Mouse (Mus musculus): Measurements from ENCODE around the gene 1110059G10Rik. TPM values are rescaled to one million over a fixed set of nuclear protein-coding genes. Genes with fewer than 3 reads are reported as not detected.

Gene 1110059G10Rik
- polyA plus RNA-seq (2014; fragmentation: Illumina TruSeq; extraction: RNeasy Lipid Tissue Mini Kit (QIAGEN cat#74804); ENCODE audit: low read depth, low replicate concordance) = 109 TPM

DNA sequence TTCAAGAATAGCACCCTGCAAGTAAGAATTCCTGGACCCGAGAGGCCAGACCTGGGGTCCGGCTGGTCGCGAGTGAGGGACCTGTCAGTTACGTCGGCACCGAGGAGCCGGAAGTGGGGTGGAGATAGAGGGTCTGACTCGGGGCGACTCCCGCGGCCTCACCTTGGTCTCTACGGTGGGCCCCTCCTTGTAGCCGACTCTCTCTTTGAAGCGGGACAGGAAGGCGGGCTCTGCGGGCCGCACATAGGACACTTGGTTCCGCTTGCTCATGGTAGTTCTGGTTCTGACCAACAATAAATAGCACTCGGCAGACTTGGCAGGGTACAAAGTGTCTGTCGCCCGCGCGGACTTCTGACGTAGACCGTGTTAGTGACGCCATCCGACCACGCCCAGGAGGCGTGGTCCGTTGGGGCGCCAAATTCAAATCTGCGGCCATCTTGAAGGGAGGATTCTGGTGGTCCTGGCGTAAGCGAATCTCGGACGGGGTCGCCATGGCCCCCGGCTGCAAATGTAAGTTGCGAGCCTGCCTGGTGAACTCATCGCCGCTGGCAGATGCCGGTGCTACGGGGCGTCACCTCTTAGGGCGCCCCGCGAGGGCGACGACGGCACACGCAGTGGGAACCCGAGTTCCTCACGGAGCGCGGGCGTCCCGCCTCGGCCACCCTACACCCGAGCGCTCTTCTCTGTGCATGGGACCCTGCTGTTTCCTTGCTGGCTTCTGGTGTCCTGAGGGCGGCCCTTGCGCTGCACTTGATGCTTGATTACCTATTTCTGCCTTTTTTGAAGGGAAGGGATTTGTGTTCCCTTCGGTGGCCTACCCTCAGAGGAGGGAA, at the start of gene 1110059G10Rik, which contains the start of gene Kif15:
1110059G10Rik (minus strand) TSS at position 358 of the 833 bp plus-strand sequence.
Kif15 (plus strand) TSS at position 404 of the 833 bp plus-strand sequence.

DNA sequence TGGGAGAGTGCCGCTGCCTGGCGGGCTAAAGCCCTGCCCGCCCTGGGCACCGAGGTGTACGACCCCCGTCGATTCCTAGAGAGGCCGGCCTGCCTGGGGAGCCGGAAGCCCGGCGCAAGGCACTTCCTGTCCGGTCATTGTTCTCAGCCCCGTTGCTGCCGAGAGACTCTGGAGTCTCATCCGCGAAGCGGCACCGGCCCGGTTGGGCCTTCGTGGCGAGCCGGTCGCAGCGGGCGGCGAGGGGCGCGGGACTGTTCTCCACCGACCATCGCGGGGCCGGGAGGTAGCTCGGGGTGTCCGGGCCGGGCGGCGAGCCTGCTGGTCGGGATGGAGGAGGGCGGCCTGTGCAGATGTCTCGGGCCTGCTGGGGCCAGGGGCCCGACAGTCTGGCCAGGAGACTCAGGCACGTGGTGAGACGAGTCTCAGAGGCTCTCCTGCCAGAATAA, 27.8 kb downstream of the 1110059G10Rik start, which contains the start of gene Zfp105:
Zfp105 (plus strand) TSS at position 137 of the 446 bp plus-strand sequence.

Other genes starting within 250 kb of the 1110059G10Rik start
- gene Topaz1, start 203.7 kb downstream of the 1110059G10Rik start, polyA plus RNA-seq (2014; fragmentation: Illumina TruSeq; extraction: RNeasy Lipid Tissue Mini Kit (QIAGEN cat#74804); ENCODE audit: low read depth, low replicate concordance) = not detected
- 53.7 TPM for gene Tcaim, start 145.5 kb downstream of the 1110059G10Rik start, polyA plus RNA-seq (2014; fragmentation: Illumina TruSeq; extraction: RNeasy Lipid Tissue Mini Kit (QIAGEN cat#74804); ENCODE audit: low read depth, low replicate concordance)
- not detected for gene Gm35549, start 107.0 kb downstream of the 1110059G10Rik start, polyA plus RNA-seq (2014; fragmentation: Illumina TruSeq; extraction: RNeasy Lipid Tissue Mini Kit (QIAGEN cat#74804); ENCODE audit: low read depth, low replicate concordance)
- 173 TPM for gene Zfp445, start 85.0 kb downstream of the 1110059G10Rik start, polyA plus RNA-seq (2014; fragmentation: Illumina TruSeq; extraction: RNeasy Lipid Tissue Mini Kit (QIAGEN cat#74804); ENCODE audit: low read depth, low replicate concordance)
- gene Zkscan7, start 65.3 kb downstream of the 1110059G10Rik start, polyA plus RNA-seq (2014; fragmentation: Illumina TruSeq; extraction: RNeasy Lipid Tissue Mini Kit (QIAGEN cat#74804); ENCODE audit: low read depth, low replicate concordance) = 21.9 TPM
- gene Zfp105, start 27.9 kb downstream of the 1110059G10Rik start, polyA plus RNA-seq (2014; fragmentation: Illumina TruSeq; extraction: RNeasy Lipid Tissue Mini Kit (QIAGEN cat#74804); ENCODE audit: low read depth, low replicate concordance) = 6.7 TPM
- gene Kif15, start within 50 bp of the 1110059G10Rik start, polyA plus RNA-seq (2014; fragmentation: Illumina TruSeq; extraction: RNeasy Lipid Tissue Mini Kit (QIAGEN cat#74804); ENCODE audit: low read depth, low replicate concordance) = 5.4 TPM
- 15.1 TPM for gene Tmem42, start 70.3 kb upstream of the 1110059G10Rik start, polyA plus RNA-seq (2014; fragmentation: Illumina TruSeq; extraction: RNeasy Lipid Tissue Mini Kit (QIAGEN cat#74804); ENCODE audit: low read depth, low replicate concordance)
- gene Tgm4, start 83.7 kb upstream of the 1110059G10Rik start, polyA plus RNA-seq (2014; fragmentation: Illumina TruSeq; extraction: RNeasy Lipid Tissue Mini Kit (QIAGEN cat#74804); ENCODE audit: low read depth, low replicate concordance) = not detected
- 50.1 TPM for gene Zdhhc3, start 162.2 kb upstream of the 1110059G10Rik start, polyA plus RNA-seq (2014; fragmentation: Illumina TruSeq; extraction: RNeasy Lipid Tissue Mini Kit (QIAGEN cat#74804); ENCODE audit: low read depth, low replicate concordance)
- gene Exosc7, start 162.2 kb upstream of the 1110059G10Rik start, polyA plus RNA-seq (2014; fragmentation: Illumina TruSeq; extraction: RNeasy Lipid Tissue Mini Kit (QIAGEN cat#74804); ENCODE audit: low read depth, low replicate concordance) = 9.0 TPM
- gene Clec3b, start 199.9 kb upstream of the 1110059G10Rik start, polyA plus RNA-seq (2014; fragmentation: Illumina TruSeq; extraction: RNeasy Lipid Tissue Mini Kit (QIAGEN cat#74804); ENCODE audit: low read depth, low replicate concordance) = not detected